Mouse (Mus musculus) kidney, adult 8-10 months (tissue): ENCODE data around the gene Dmap1.

Experiments
- DNase-seq, 2 experiments: peaks; one replicate each; pipeline ENCODE4 v3.0.0; 2022

The Dmap1 gene

GRCm38 (mm10) chr4:117655500-117655863 is 26.6 kb downstream of the Dmap1 start:
- no peak for DNase-seq

GRCm38 (mm10) chr4:117654703-117655499 is 27.2 kb downstream of the Dmap1 start:
- no peak for DNase-seq

- DNase-seq, result no peak
Observed at GRCm38 (mm10) chr4:117654016-117654702, 27.9 kb downstream of the Dmap1 start.

GRCm38 (mm10) chr4:117652727-117653126 is 29.3 kb downstream of the Dmap1 start:
- DNase-seq, result no peak

- DNase-seq, result no peak
Observed at GRCm38 (mm10) chr4:117651626-117652101, 30.4 kb downstream of the Dmap1 start.

GRCm38 (mm10) chr4:117646926-117647755 is 34.9 kb downstream of the Dmap1 start:
- DNase-seq, result no peak

- no peak for DNase-seq
Observed at GRCm38 (mm10) chr4:117646496-117646895, 35.6 kb downstream of the Dmap1 start.

GRCm38 (mm10) chr4:117645859-117646258 is 36.2 kb downstream of the Dmap1 start:
- no peak for DNase-seq

GRCm38 (mm10) chr4:117645031-117645435 is 37.0 kb downstream of the Dmap1 start:
- no peak for DNase-seq

- no peak for DNase-seq
Observed at GRCm38 (mm10) chr4:117641804-117642203, 40.3 kb downstream of the Dmap1 start.

- DNase-seq, result no peak
Observed at GRCm38 (mm10) chr4:117640925-117641703, 41.0 kb downstream of the Dmap1 start.

- DNase-seq, result no peak
Observed at GRCm38 (mm10) chr4:117636891-117637613, 45.0 kb downstream of the Dmap1 start.

- DNase-seq, result no peak
Observed at GRCm38 (mm10) chr4:117636152-117636551, 45.9 kb downstream of the Dmap1 start.

GRCm38 (mm10) chr4:117634642-117635041 is 47.4 kb downstream of the Dmap1 start:
- DNase-seq, result no peak

GRCm38 (mm10) chr4:117633527-117633926 is 48.5 kb downstream of the Dmap1 start:
- no peak for DNase-seq

GRCm38 (mm10) chr4:117630053-117630670 is 51.9 kb downstream of the Dmap1 start:
- no peak for DNase-seq

GRCm38 (mm10) chr4:117628464-117628863 is 53.6 kb downstream of the Dmap1 start:
- DNase-seq, result no peak
